Mouse (Mus musculus): Measurements from ENCODE around the gene Setdb1. TPM values are rescaled to one million over a fixed set of nuclear protein-coding genes. Genes with fewer than 3 reads are reported as not detected.

Setdb1 gene
- total and polyA plus RNA-seq, 3 experiments: 101 to 116 TPM; not detected in 1

- Histone ChIP-seq H3K36me3 (ENCODE audit: control insufficient read depth in 1 of 2, insufficient read depth in 2 of 2, low read length in 2 of 2) (peaks cover 0 to 27% of the 10 kb centered on the region in 2 experiments; a peak in 2 of 4 replicates), H3K9me3 (replicated peaks; ENCODE audit: insufficient read depth, low read length) (no peaks in the 10 kb centered on the region), H3K4me1 (ENCODE audit: control insufficient read depth in 1 of 2, insufficient read depth in 2 of 2, low read length in 2 of 2) (peaks cover 18 to 30% of the 10 kb centered on the region in 2 experiments), H3K9ac (ENCODE audit: control insufficient read depth, low read depth, low read length, poor library complexity, severe bottlenecking) (peak overlapping the region; percentile 46), H3K27ac (ENCODE audit: control insufficient read depth, low read depth, low read length) (peak overlapping the region; percentile 95), H3K79me2 (ENCODE audit: control insufficient read depth, insufficient read depth, low read length, poor library complexity) (peaks cover 30% of the 10 kb centered on the region), H3K27me3 (ENCODE audit: control insufficient read depth in 1 of 2, insufficient read depth in 2 of 2, low read length in 2 of 2) (no peaks in the 10 kb centered on the region), H3K4me3 (ENCODE audit: control insufficient read depth in 1 of 2, insufficient read depth in 1 of 2, low read depth in 2 of 2, low read length in 2 of 2) (peak overlapping the region; percentile 3 to 10)
- TF ChIP-seq POLR2A (IDR thresholded peaks at IDR 0.05; ENCODE audit: control insufficient read depth in 1 of 2, insufficient read depth in 1 of 2, low read depth in 1 of 2, low read length in 2 of 2, poor library complexity in 1 of 2) (no peak), ETS1 (IDR thresholded peaks at IDR 0.05; ENCODE audit: low read depth, low read length) (no peak), NELFE (IDR thresholded peaks at IDR 0.05; ENCODE audit: low read depth, low read length) (no peak), CTCF (IDR thresholded peaks at IDR 0.05 in 2 of 3, conservative IDR thresholded peaks at IDR 0.05 in 1 of 3; ENCODE audit: control insufficient read depth in 1 of 3, insufficient read depth in 1 of 3, low read depth in 2 of 3, low read length in 3 of 3, poor library complexity in 1 of 3, severe bottlenecking in 1 of 3) (peak in 1 of 3 experiments; percentile 98; a peak in 2 of 6 replicates), TAL1 (IDR thresholded peaks at IDR 0.05; ENCODE audit: low read length) (peak; percentile 91)
- peak; percentile 96 for DNase-seq (ENCODE audit: low read depth, low spot score)
Measured at GRCm38 (mm10) chr3:95310968-95311882, 45.8 kb downstream of the Setdb1 start.

GRCm38 (mm10) chr3:95310496-95310895, 46.5 kb downstream of the Setdb1 start:
- TF ChIP-seq UBTF (IDR thresholded peaks at IDR 0.05; ENCODE audit: borderline replicate concordance, insufficient read depth, low read depth, low read length) (no peak), ELF1 (IDR thresholded peaks at IDR 0.05; ENCODE audit: low read depth, low read length) (no peak), ZKSCAN1 (IDR thresholded peaks at IDR 0.05; ENCODE audit: low read depth, low read length) (no peak), GATA1 (IDR thresholded peaks at IDR 0.05; ENCODE audit: low read depth, low read length) (no peak), POLR2AphosphoS5 (IDR thresholded peaks at IDR 0.05; ENCODE audit: borderline replicate concordance, low read depth, low read length) (no peak), POLR2AphosphoS2 (IDR thresholded peaks at IDR 0.05; ENCODE audit: low read length) (no peak), GABPA (IDR thresholded peaks at IDR 0.05; ENCODE audit: low read depth, low read length) (no peak), CTCF (IDR thresholded peaks at IDR 0.05 in 2 of 3, conservative IDR thresholded peaks at IDR 0.05 in 1 of 3; ENCODE audit: control insufficient read depth in 1 of 3, insufficient read depth in 1 of 3, low read depth in 2 of 3, low read length in 3 of 3, poor library complexity in 1 of 3, severe bottlenecking in 1 of 3) (no peak), ZNF384 (IDR thresholded peaks at IDR 0.05; ENCODE audit: low read depth, low read length) (no peak), EP300 (IDR thresholded peaks at IDR 0.05; ENCODE audit: low read depth in 1 of 2, low read length in 2 of 2) (no peak)
- no peaks in the 10 kb centered on the region for H3K27me3 ChIP-seq (ENCODE audit: control insufficient read depth in 1 of 2, insufficient read depth in 2 of 2, low read length in 2 of 2)
- H3K27ac ChIP-seq (ENCODE audit: control insufficient read depth, low read depth, low read length): peak overlapping the region; percentile 44
- peaks cover 23% of the 10 kb centered on the region for H3K79me2 ChIP-seq (ENCODE audit: control insufficient read depth, insufficient read depth, low read length, poor library complexity)
- DNase-seq (ENCODE audit: low read depth, low spot score): peak; percentile 88
- H3K36me3 ChIP-seq (ENCODE audit: control insufficient read depth in 1 of 2, insufficient read depth in 2 of 2, low read length in 2 of 2): peaks cover 0 to 27% of the 10 kb centered on the region in 2 experiments; a peak in 2 of 4 replicates
- H3K9me3 ChIP-seq (replicated peaks; ENCODE audit: insufficient read depth, low read length): no peaks in the 10 kb centered on the region
- H3K4me3 ChIP-seq (ENCODE audit: control insufficient read depth in 1 of 2, insufficient read depth in 1 of 2, low read depth in 2 of 2, low read length in 2 of 2): no peak overlapping the region
- peaks cover 18 to 30% of the 10 kb centered on the region in 2 experiments for H3K4me1 ChIP-seq (ENCODE audit: control insufficient read depth in 1 of 2, insufficient read depth in 2 of 2, low read length in 2 of 2)
- H3K9ac ChIP-seq (ENCODE audit: control insufficient read depth, low read depth, low read length, poor library complexity, severe bottlenecking): no peak overlapping the region
